Mouse (Mus musculus): Measurements from ENCODE around the gene Smo.

DNA sequence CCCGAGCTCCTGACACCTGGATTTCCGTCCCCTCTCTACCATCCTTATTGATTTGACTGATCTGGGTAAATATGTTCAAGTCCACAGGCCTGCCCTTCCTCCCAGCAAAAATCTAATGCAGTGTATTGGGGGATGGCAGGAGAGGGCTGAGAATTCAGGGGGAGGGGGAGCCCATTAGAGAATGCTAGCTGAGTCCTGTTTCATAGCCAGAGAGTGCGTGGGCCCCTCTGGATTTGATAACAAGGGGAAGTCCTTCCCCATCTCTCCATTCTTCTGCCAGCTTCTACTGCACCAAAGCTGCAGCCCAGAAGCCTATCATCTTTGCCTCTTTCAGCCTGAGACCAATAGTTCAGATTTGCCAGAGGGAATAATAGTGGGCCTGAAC, 40.0 kb upstream of the Smo start:
- TF ChIP-seq GATA1 (IDR thresholded peaks at IDR 0.05; ENCODE audit: borderline replicate concordance, low read length) (no peak), FLI1 (IDR thresholded peaks at IDR 0.05; ENCODE audit: low read length) (no peak)
